In genomic region chr15:31224806-31225642, GRCm38 (mm10) we compare ENCODE assay signal across 8 mouse cellular contexts. TPM values are rescaled to one million over a fixed set of nuclear protein-coding genes. Genes with fewer than 3 reads are reported as not detected.
A peak's percentile ranks its signal among the peaks of the same experiment; 100 is the strongest.
DNase-seq lines count a peak whose midpoint lies in the region; ATAC-seq lines count a peak whose summit lies in the region.

No protein-coding gene starts in this region.

- H3K27ac ChIP-seq in embryonic facial prominence, embryonic 10.5 days (replicated peaks): peak overlapping the region; percentile 91
- H3K27ac ChIP-seq in hindbrain, embryonic 15.5 days (replicated peaks): peak overlapping the region; percentile 84
- H3K27ac ChIP-seq in liver, embryonic 15.5 days (replicated peaks): peak overlapping the region; percentile 86
- H3K27ac ChIP-seq in neural tube, embryonic 13.5 days (replicated peaks): peak overlapping the region; percentile 52

- peak overlapping the region; percentile 69 for H3K4me2 ChIP-seq in hindbrain, embryonic 15.5 days
- peak overlapping the region; percentile 97 for H3K4me2 ChIP-seq in liver, embryonic 15.5 days
- peak overlapping the region; percentile 73 for H3K4me2 ChIP-seq in neural tube, embryonic 13.5 days

- no peak for ATAC-seq in hindbrain, embryonic 15.5 days (ENCODE audit: low FRiP score, low read depth)
- no peak for ATAC-seq in liver, embryonic 15.5 days (ENCODE audit: insufficient read depth)
- ATAC-seq in neural tube, embryonic 13.5 days (ENCODE audit: low read depth): no peak

- H3K9me3 ChIP-seq in embryonic facial prominence, embryonic 10.5 days: no peaks in the 10 kb centered on the region
- H3K9me3 ChIP-seq in hindbrain, embryonic 15.5 days: no peaks in the 10 kb centered on the region
- no peaks in the 10 kb centered on the region for H3K9me3 ChIP-seq in liver, embryonic 15.5 days (replicated peaks)
- no peaks in the 10 kb centered on the region for H3K9me3 ChIP-seq in neural tube, embryonic 13.5 days

- H3K36me3 ChIP-seq in embryonic facial prominence, embryonic 10.5 days (replicated peaks): no peaks in the 10 kb centered on the region
- no peaks in the 10 kb centered on the region for H3K36me3 ChIP-seq in hindbrain, embryonic 15.5 days
- no peaks in the 10 kb centered on the region for H3K36me3 ChIP-seq in liver, embryonic 15.5 days (replicated peaks)
- no peaks in the 10 kb centered on the region for H3K36me3 ChIP-seq in neural tube, embryonic 13.5 days

- H3K4me3 ChIP-seq in embryonic facial prominence, embryonic 10.5 days: peak overlapping the region; percentile 75
- peak overlapping the region; percentile 68 for H3K4me3 ChIP-seq in hindbrain, embryonic 15.5 days
- H3K4me3 ChIP-seq in liver, embryonic 15.5 days (replicated peaks): peak overlapping the region; percentile 88
- H3K4me3 ChIP-seq in neural tube, embryonic 13.5 days: peak overlapping the region; percentile 82

- H3K9ac ChIP-seq in hindbrain, embryonic 15.5 days: peak overlapping the region; percentile 72
- peak overlapping the region; percentile 90 for H3K9ac ChIP-seq in liver, embryonic 15.5 days
- peak overlapping the region; percentile 91 for H3K9ac ChIP-seq in neural tube, embryonic 13.5 days

- 42% methylated on average over 13 of the region's 13 CpGs for WGBS in embryonic facial prominence, embryonic 10.5 days
- WGBS in hindbrain, embryonic 15.5 days: 36% methylated on average over 13 of the region's 13 CpGs
- 21% methylated on average over 13 of the region's 13 CpGs for WGBS in liver, embryonic 15.5 days (ENCODE audit: insufficient replicate concordance)
- 37% methylated on average over 13 of the region's 13 CpGs for WGBS in neural tube, embryonic 13.5 days

- no peaks in the 10 kb centered on the region for H3K27me3 ChIP-seq in embryonic facial prominence, embryonic 10.5 days (replicated peaks; ENCODE audit: low read depth, poor library complexity, severe bottlenecking)
- H3K27me3 ChIP-seq in hindbrain, embryonic 15.5 days: no peaks in the 10 kb centered on the region
- H3K27me3 ChIP-seq in liver, embryonic 15.5 days: no peaks in the 10 kb centered on the region
- H3K27me3 ChIP-seq in neural tube, embryonic 13.5 days: no peaks in the 10 kb centered on the region

- peaks cover 19% of the 10 kb centered on the region for H3K4me1 ChIP-seq in embryonic facial prominence, embryonic 10.5 days
- H3K4me1 ChIP-seq in hindbrain, embryonic 15.5 days (replicated peaks): peaks cover 14% of the 10 kb centered on the region
- H3K4me1 ChIP-seq in liver, embryonic 15.5 days (replicated peaks): peaks cover 33% of the 10 kb centered on the region
- peaks cover 21% of the 10 kb centered on the region for H3K4me1 ChIP-seq in neural tube, embryonic 13.5 days (replicated peaks)

- DNase-seq in urinary bladder, postnatal 14 days (ENCODE audit: low spot score): peak; percentile 36
- DNase-seq in urinary bladder, adult 18-20 months (ENCODE audit: low spot score in 2 of 2): no peak
- peak; percentile 20 for DNase-seq in embryonic facial prominence, embryonic 10.5 days (ENCODE audit: low spot score)
- DNase-seq in T-cell, adult 2 months (ENCODE audit: low spot score): no peak
- no peak for DNase-seq in right cerebral cortex, adult 18-20 months

RNA-seq across cellular contexts. Expression of gene Dap, which starts 0.9 kb away (rescaled TPM):
- polyA plus RNA-seq in embryonic facial prominence, embryonic 10.5 days (2016; fragmentation: Nextera tagmentation; extraction: Ambion mirVana): 45.7 and 46.6 TPM in 2 replicates
- polyA plus RNA-seq in hindbrain, embryonic 15.5 days (2015; fragmentation: Nextera tagmentation; extraction: Ambion mirVana): 26.7 and 30.4 TPM in 2 replicates
- polyA plus RNA-seq in liver, embryonic 15.5 days (2015; fragmentation: Nextera tagmentation; extraction: Ambion mirVana): 45.0 and 45.7 TPM in 2 replicates
- 33.4 and 34.7 TPM in 2 replicates for polyA plus RNA-seq in neural tube, embryonic 13.5 days (2015; fragmentation: Nextera tagmentation; extraction: Ambion mirVana)

Comparison
In these comparisons a context has a peak if more than half of its experiments do, and no peak if none do; other contexts are left out.
1. DNase-seq: peak in urinary bladder, postnatal 14 days (single experiment) and embryonic facial prominence, embryonic 10.5 days (single experiment); none in urinary bladder, adult 18-20 months (0 of 2), T-cell, adult 2 months (single experiment) and right cerebral cortex, adult 18-20 months (single experiment).
2. Peak in every context shown above with its lines, with median percentiles within 50 percentile points of each other: H3K27ac ChIP-seq, H3K4me3 ChIP-seq, H3K4me2 ChIP-seq and H3K9ac ChIP-seq.